Mouse (Mus musculus) layer of hippocampus, adult 9-10 months (tissue): ENCODE measurements at regions not wholly inside any gene's neighbourhood (a gene's known extent, or its start where the extent isn't known, plus 50 kb on each side); places are given as distances from the start of the nearest gene placed in this dataset.
A peak's percentile ranks its signal among the peaks of the same experiment; 100 is the strongest.
"Not testable (repeated sequence)": the region's sequence is repeated elsewhere in the genome, so short reads cannot be mapped to it uniquely, and the experiment has no call there.

Experiments
- DNase-seq: peaks from one replicate; pipeline ENCODE4 v3.0.0; 2022; ENCODE audit warnings: low spot score

DNA sequence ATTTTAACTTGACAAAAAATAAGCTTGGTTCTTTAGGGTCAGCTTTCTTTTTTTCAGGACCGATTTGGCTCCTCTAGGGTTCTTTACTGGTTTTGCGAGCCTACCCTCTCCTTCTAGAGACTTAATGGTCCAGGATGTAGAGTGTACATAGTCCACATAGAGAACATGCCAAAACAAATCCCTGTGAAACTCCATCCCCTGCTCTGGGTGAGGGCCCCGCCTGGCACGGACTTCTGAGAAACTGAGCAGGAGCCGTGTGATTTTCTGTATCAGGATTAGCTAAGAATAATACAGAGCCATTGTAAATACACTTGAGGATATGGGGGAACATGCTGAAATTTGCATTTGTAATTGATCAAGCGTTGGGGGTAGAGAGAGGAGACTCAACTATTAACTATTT lies 118.2 kb upstream of the Teddm2 start:
- DNase-seq: no peak

DNA sequence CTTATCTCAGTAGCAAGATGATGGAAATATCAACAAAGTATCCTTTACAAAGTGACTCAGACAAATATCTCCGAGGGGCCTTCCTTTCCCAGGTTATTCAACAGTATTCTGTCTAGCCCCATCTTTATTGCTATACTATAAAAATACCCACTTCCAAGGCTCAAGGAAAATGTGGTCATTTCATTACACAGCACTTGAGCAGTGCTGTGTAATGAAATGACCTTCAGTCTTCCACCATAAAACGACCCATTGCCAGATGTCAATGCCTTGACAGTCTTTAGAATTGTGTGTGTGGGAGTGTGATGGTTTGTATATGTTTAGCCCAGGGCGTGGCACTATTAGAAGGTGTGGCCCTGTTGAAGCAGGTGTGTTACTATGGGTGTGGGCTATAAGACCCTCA lies 124.3 kb upstream of the Teddm2 start:
- no peak for DNase-seq

DNA sequence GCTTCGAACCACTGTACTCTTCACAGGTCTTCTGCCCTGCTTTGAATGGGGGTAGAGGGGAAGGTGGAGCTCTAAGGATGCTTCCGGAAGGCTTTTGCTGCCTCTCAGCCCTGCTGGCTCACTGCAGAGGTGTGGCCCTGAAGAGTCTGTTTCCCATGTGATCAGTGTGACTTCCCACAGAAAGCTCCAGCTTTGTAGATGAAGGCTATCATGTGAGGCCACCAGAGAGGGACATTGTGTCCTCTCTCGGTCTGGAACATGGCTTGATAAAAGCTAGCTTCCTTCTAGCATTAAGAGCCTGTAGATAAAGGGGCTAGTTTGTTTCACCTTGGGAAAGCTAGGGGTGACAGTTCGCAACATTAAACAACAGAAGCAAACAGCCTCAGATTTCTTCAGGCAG lies 127.3 kb upstream of the Teddm2 start:
- DNase-seq: no peak

DNA sequence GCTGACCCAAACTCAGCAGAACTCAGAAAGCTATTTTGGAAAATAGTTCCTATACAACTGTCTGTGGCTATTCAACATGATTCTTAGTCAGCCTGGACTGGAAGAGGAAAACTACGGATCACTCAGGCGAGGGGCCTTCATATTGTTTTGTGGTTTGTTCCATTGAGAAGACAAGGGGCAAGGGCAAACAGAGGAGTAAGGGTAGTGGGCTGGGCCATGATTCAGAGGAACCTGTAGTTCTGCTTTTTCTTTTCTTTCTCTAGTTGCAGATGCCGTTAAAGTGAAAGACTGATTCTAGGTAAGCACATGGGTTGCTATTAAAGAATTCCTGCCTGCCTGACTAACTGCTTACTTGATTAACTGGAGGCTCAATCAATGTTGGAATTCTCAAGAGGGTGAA lies 129.8 kb upstream of the Teddm2 start:
- no peak for DNase-seq

DNA sequence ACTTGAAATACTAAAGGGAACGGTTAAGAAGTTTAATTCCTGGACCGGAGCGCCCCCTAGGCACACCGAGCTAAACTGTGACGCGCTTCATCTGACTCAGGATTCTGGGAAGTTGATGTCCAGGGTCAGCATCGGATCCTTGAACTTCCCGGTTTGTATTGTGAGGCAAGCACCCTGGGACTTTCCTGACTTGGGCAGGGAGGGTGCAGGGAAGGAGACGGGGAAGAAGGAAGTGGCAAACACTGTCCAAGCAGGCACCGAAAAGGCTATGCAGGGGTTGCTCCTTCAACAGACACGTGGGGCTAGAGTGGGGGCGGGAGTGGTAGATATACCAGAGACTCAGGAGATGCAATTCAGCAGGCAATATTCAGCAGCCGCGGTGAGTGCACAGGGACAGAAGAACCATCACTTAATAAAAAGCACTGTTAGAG lies 132.7 kb upstream of the Teddm2 start:
- peak; percentile 63 for DNase-seq

DNA sequence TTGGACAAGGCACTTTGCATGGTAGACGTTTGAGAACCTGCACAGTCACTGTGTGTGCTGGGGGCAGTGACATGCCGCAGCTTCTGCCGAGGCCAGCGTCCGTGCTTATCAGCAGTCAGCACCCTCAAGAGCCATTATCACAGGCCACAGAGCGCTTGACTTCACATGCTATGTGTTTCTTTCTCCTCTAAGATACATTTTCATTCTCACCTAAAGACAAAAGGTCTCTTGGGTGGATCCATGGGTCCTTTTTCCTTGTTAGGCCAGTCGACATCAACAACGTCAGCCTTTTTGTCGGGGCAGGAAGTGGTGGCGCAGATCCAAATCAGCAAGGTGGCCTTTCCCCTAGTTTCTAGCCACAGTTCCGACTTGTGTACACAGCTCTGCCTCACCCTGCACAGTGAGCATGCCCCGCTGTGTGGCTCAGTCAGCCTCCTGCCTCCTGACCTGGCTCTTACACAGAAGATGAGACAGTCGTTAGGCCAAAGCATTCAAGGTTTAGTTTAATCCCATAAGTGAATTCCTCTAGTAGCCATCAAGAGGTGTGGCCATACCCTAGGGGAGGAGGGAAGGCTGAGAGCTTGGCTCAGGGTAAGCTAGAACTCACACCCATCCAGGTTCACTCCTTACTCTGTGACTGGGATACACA lies 134.1 kb upstream of the Teddm2 start:
- DNase-seq: no peak

DNA sequence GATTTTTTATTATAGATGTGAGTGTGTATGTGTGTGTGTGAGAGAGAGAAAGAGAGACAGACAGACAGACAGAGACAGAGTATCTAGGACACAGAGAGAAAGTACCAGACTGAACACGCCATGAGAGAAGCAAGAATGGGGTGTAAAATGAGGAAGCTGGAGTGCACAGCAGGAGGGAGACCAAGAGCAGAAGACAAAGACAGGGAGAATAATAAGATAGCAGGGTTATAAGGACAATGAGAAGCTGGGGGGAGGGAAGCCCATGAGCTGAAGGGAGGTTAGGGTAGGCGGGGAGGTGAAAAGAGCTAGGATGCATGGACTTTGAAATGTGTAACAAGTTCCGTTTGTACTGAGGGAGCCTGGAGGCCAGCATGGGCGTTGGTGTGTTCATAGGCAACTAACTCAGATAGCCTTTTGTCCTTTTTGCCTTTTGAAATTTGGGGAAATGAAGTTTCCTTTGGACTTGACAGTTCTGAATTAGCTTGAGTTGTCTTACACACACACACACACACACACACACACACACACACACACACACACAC lies 136.8 kb upstream of the Teddm2 start:
- no peak for DNase-seq

DNA sequence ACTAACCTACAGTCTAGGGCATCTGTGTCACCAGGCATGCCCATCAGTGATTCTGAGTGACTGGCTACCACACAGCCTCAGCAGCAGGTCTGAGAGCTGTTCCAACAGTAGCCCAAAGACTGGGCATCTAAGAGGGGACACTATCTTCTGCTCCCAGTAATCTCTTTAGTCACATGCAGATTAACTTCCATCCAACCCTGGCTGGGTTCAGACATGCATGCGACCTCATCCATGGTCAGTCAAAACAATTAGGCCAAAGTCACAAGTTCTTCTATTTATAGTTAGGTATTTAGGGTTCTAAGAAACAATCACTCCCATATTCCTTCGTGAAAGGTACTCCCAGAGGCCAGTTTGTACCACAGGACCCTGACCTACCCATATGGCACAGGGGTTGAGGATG lies 138.2 kb upstream of the Teddm2 start:
- DNase-seq: no peak

DNA sequence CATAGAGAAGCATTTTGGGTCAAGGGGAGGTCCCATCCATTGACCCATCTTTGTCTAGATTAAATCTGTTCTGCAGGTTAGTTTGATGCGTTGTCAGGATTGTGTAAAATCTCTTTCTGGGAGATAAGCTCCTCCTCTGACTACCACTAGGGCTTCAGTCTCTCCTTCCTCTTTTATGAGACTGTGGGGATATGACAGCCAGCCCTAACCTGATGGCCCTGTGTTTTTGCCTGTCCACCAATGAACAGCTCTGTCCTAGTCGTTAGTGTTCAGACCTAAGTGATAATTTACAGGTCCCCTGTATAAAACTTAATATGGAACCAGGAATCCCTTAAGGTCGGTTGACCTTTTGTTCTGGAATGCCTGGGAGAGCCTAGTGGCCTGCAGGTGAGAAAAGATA lies 140.9 kb upstream of the Teddm2 start:
- no peak for DNase-seq

DNA sequence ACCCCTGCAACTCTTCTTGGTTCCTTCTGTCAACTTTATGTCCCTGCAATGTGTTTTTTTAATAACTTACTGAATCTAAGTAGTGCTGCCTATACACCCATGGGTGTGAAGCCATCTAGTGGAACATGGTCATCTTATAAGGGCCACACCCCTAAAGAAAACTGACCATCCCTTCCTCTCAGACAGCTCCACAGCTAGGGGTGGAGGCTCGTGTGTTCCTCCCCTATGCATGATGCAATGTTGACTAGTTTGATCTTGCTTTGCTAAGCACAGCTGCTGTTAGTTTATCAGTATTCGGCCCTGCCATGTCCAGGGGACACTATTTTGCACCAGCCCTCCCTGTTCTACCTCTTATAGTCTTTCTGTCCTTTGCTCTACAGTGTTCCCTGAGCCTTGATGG lies 142.9 kb upstream of the Teddm2 start:
- DNase-seq: no peak

DNA sequence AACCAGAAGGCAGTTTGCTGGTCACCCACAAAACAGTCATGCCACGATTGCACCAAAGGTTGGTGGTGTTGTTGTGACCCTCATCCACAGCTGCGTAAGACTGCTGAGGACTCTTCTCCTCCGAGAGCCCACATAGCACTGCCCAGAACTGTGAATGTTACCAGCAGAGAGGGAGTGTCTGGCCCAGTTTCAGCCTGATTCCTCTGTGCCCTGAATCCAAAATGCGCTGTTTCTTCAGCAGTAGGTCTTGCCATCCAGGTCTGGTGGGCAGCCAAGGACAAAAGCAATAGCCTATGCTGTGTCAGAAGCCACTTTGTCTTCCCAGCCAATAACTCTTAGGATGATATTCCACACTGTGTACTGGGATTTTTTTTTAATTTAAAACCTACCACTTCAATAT lies 144.7 kb upstream of the Teddm2 start:
- no peak for DNase-seq

DNA sequence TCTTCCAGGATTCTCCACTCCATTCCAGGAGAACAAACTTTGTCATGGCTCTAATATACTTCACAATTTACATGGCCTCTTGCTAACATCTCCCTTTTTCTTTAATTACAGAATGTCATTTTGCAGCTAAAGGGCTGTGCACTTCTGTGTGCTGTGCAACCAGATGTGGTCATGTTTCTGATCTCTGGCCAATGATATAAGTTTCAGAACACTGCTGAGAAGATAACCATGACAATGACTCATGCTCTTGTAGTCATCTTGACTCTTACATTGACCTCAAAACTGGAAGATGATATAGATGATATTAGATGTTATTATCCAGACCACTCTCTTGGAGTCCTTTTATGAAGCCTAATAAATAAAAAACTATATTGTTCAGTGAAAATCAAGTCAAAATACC lies 145.9 kb upstream of the Teddm2 start:
- DNase-seq: no peak

DNA sequence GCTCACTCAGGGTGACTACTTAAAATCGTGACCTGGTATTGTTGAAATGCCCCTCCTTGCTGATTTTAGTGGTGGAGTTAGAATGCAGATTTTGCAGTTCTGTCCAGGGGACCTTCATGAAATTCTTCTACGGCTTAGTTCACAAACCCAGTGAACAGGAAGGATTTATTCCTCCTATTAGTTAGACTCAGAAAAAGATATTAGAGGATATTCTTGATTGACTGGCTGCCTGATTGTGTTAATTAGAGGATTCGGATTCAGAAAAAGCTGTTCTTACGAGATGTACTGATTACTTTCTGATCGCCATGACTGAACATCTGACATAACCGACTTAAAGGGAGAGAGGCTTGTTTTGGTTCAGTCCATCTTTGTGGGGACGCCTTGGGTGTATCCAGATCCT lies 147.3 kb upstream of the Zfp648 start:
- no peak for DNase-seq

DNA sequence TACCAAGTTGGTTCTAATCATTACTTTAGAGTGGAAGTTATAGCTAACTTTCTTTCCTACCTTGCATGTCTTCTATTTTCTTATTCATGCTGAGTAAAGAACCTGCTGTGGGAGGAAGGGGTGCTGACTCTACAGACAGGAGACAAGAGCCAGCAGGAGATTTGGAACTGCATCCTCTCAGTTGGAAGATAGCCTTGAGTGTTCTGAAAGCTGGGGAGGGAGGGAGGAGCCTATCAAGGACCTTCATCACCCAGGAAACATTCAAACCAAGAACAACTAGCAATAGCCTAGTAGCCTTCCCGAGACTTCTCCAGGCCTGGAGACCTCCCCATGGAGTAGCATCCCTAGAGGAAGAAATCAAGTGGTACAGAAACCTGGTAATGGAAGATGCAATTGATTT lies 146.1 kb upstream of the Zfp648 start:
- DNase-seq: no peak

DNA sequence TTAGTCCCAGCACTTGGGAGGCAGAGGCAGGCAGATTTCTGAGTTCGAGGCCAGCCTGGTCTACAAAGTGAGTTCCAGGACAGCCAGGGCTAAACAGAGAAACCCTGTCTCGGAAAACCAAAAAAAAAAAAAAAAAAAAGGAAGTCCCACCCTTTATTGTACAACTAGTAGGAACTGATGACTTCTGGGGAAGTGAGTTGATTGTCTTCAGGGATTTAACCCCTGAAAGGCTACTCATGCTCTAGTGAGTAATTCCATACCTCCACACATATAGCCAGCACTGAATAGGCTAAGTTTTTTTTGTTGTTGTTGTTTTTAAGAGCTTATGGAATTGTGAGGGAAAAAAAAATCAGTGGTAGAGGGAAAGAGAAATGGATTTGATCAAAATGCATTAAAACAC lies 139.6 kb upstream of the Zfp648 start:
- not testable (repeated sequence) for DNase-seq

DNA sequence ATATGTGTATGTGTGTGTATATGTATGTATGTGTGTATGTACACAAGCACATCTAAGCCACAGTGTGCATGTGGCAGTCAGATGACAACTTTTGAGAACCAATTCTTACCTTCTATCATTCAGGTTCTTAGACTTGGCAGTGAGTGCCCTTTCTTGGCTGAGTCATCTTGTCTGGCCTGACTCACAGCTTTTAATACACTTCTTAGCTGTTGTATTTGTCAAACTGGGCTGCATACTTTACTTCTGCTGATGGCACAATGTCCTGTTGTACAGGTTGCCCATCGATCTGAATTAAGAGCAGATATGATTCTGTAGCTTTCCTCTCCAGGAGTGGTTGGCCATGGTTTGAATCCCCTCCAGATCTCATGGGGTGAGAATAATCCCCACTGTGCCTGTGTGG lies 139.1 kb upstream of the Zfp648 start:
- DNase-seq: no peak

DNA sequence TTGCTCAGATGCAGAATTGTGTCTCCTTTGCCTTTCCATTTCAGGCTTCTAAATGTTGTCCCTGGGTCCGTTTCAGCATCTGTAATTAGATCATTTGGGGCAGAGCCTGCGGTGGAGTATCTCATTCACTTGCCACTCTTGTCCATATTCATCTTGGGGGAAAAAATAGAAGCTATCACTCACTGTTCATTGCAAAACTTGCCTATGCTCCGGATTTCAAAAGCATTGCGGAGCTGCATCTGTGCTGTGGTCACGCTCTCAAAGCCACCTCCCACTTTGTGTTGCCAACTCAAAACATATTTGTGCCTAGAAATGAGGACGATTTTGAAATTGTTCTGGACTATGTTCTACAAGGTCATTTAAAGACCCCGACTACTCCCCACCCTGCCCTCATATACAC lies 138.3 kb upstream of the Zfp648 start:
- DNase-seq: no peak

DNA sequence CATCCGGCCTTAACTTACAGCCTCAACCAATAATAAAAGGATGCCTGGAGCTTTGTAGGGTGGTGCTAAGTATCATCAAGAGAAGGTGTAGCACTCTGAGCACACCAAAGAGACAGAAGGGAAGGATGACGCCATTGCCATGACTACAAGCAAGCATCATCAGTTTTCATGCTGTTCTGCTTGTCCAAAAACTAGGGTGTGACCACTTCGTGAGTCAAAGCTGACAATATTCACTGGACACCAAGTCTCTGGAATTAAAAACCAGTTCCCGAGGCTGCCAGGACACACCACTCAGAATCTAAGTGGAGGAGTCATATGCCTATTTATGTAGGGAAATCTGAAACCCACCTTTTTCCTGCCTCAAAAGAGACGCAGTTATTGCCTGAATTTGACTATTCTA lies 136.4 kb upstream of the Zfp648 start:
- no peak for DNase-seq

DNA sequence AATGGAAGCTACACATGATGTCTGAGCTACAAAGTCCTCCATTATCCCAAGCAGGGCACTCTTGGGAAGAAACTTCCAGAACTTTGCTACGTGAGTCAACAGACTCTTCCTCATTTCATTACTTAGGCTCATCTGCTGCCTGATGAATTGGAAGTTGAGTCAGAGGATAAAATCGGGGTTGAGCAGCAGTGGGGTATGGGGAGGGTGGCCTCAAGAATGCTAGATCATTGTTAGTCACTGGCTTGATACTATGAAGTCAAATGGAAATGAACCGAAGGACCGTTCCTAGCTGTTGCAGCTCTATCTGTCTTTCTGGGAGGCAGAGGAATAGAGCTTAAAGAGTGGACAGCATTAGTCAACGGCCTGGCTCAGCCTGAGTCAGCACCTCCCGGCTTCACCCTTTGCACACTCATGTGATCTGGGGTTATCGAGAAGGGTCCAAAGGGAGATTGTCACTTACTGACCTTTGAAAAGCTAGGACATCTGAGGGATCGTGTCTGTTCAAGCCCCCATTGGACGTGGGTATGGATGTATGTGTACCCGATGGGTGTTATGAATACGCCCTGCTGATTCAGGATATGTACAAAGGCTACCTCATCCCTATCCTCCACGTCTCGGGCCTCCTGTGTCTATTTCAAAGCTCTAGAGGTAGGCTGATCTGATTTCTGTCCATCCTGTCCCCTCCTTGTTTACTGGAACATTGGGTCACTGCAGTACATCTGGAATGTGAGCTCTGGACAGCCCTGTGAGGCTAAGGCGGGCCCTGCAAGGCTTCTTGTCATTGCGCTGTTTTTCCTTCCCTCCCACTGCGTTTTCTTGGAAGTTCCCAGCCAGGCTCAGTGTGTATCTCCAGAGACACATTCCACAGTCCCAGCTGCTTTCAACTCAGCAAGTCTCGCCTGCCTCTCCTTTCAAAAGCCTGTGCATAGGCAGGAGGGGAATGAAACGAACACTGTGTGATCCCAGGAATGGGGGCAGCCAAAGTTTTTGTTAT lies 135.4 kb upstream of the Zfp648 start:
- no peak for DNase-seq

DNA sequence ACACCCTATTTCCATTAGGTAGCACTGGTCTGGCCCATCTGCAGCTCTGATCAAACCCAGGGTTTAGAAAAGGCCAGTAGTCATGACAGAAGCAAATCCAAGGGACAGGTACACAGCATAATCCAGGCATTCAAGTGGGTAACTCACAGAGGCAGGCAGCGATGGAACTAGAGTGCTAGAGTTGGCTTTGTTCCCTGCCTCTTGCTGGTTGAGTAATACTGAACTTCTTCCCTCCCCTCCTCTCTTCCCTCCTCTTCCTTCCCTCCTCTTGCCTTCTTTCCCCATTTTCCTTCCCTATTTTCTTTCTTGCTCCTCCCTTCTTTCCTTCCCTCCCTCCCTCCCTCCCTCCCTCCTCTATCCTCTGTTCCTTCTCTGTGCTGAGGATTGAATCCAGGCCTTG lies 133.1 kb upstream of the Zfp648 start:
- no peak for DNase-seq

DNA sequence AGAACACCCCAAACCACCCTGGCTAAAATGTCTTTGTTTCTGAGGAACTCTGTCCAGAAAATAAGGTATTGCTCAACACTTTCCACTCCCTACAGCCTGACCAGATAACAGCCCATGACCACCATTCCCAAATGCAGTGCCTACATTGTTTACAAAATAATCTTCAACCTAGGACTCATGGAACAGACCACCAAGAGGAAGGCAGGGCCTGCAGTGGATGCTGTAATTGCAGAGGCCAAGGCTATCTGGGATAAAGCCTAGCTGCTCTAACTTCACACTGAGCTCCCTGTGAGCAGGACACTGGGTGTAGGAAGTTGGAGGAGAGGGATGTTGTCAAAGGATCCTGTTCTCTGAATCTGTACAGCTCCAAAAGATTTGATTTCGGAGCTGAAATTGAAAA lies 126.7 kb upstream of the Zfp648 start:
- DNase-seq: no peak

DNA sequence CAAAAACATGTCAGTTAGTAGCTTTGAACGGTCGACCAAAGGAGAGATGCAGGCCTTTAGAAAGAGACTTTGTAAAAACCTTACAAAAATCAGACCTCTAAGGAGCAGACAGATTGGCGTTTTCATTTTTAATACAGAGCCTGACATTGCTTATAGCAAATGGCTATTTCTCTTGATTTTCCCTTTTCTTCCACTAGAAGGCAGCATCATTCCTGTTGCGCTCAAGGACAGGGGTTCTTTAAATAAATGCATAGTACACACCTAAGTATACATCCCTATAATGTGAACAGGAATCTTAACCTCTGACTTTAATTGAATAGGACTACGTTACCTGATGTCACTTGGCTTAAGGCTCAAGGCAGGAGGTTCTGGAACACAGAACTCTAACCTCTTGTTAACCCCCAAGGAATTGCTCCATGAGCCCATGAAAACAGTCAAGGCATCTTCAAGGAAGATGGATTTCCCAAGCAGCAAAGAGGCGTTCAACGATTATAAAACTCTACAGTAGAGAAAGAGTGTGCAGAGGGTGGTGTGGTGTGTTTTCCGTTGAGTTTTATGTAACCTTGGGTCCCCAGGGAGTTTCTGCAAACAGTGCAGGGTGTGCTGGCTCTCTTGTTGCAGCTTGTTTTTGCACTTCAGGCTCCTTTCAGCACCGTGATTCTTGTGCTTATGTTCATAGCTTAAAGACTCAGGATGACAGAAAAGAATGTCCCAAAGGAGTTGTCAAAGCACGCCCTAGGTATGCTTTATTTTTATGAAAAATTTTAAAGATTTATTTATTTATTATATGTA lies 124.1 kb upstream of the Zfp648 start:
- DNase-seq: no peak
